Mouse (Mus musculus): ENCODE results near the gene Sdccag8. TPM values are rescaled to one million over a fixed set of nuclear protein-coding genes. Genes with fewer than 3 reads are reported as not detected.

The Sdccag8 gene
- polyA plus RNA-seq, 1 experiment from 2014 or later, result 19.2 TPM

DNA sequence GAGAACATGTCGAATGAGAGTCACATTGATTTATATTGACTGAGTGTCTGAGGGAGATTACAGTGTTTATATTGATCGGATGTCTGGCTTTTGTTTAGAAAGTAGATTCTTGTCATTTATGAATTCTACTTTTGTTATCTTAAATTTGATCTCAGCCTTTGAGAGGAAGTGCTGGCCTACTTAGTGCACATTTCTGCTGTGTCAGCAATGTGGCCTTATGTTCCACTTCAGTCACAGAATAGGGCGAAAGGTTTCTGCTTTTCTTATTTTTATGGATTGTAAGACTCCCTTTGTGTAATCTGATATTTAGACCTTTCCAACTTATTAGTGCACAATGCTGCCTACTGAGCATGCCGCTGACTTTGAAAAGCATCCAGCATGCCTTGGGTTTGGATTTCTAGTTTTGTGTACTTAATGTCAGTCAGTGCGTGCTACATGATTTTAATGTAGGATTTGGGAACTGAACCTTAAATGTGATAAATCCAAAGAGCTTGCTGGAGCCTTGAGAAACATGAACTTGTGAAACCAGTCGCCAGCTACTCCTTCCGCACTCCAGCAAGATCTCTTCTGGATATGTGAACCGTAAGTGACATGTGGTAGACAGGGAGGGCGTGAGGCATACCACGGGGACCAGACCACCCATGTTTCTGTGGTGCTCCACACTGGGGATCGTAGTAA is 34.3 kb downstream of the Sdccag8 start:
- DNase-seq (ENCODE audit: low spot score) (no peak), ATAC-seq (ENCODE audit: insufficient read depth, low FRiP score, low TSS enrichment) (no peak)
- H3K4me1 ChIP-seq (ENCODE audit: control insufficient read depth, insufficient read depth, low read length), result no peaks in the 10 kb centered on the region
- no peak overlapping the region for H3K9ac ChIP-seq (ENCODE audit: low read length)
- H3K4me2 ChIP-seq (ENCODE audit: low read depth), result no peak overlapping the region
- H3K9me3 ChIP-seq (ENCODE audit: control insufficient read depth, low read length), result no peaks in the 10 kb centered on the region
- WGBS, result 79% methylated on average over 11 of the region's 11 CpGs
- H3K36me3 ChIP-seq (ENCODE audit: control insufficient read depth, insufficient read depth, low read length), result no peaks in the 10 kb centered on the region
- H3K4me3 ChIP-seq (ENCODE audit: low read depth, low read length), result no peak overlapping the region
- no peaks in the 10 kb centered on the region for H3K27me3 ChIP-seq (ENCODE audit: control insufficient read depth, insufficient read depth, low read length)
- no peak overlapping the region for H3K27ac ChIP-seq (ENCODE audit: low read depth, low read length)

- ATAC-seq (ENCODE audit: insufficient read depth, low FRiP score, low TSS enrichment), result no peak
- H3K9ac ChIP-seq (ENCODE audit: low read length), result no peak overlapping the region
- 90% methylated on average over 2 of the region's 2 CpGs for WGBS
These were observed 34.9 kb downstream of the Sdccag8 start for GRCm38 (mm10) chr1:176849377-176849776.

DNA sequence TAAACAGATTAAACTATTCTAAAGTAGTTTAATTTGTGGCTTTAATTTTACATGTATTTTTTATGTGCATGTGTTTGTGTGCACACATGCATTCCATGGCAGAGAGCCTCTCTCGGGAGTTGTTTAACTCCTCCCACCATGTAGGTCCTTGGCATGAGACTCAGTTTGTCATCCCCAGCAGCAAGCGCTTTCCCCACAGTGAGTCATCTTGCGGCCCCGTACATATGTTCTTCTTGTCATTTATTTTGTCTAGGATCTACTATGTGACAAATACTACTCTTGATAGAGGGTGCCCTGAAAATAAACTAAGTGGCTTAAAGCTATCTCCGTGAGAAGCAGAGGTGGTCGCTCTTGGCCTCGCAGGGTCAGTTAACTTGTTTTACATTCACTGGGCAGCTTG is 36.9 kb downstream of the Sdccag8 start:
- no peak overlapping the region for H3K27ac ChIP-seq (ENCODE audit: low read depth, low read length)
- DNase-seq (ENCODE audit: low spot score) (no peak), ATAC-seq (ENCODE audit: insufficient read depth, low FRiP score, low TSS enrichment) (no peak)
- WGBS, result 95% methylated on average over 7 of the region's 7 CpGs
- no peaks in the 10 kb centered on the region for H3K27me3 ChIP-seq (ENCODE audit: control insufficient read depth, insufficient read depth, low read length)
- no peaks in the 10 kb centered on the region for H3K4me1 ChIP-seq (ENCODE audit: control insufficient read depth, insufficient read depth, low read length)
- no peak overlapping the region for H3K4me2 ChIP-seq (ENCODE audit: low read depth)
- no peak overlapping the region for H3K9ac ChIP-seq (ENCODE audit: low read length)
- no peaks in the 10 kb centered on the region for H3K36me3 ChIP-seq (ENCODE audit: control insufficient read depth, insufficient read depth, low read length)
- H3K4me3 ChIP-seq (ENCODE audit: low read depth, low read length), result no peak overlapping the region
- no peaks in the 10 kb centered on the region for H3K9me3 ChIP-seq (ENCODE audit: control insufficient read depth, low read length)

More at GRCm38 (mm10) chr1:176849377-176849776, 34.9 kb downstream of the Sdccag8 start:
- H3K4me3 ChIP-seq (ENCODE audit: low read depth, low read length), result no peak overlapping the region
- H3K4me2 ChIP-seq (ENCODE audit: low read depth), result no peak overlapping the region
- no peaks in the 10 kb centered on the region for H3K9me3 ChIP-seq (ENCODE audit: control insufficient read depth, low read length)
- H3K27ac ChIP-seq (ENCODE audit: low read depth, low read length), result no peak overlapping the region
- no peaks in the 10 kb centered on the region for H3K36me3 ChIP-seq (ENCODE audit: control insufficient read depth, insufficient read depth, low read length)
- no peak for DNase-seq (ENCODE audit: low spot score)
- no peaks in the 10 kb centered on the region for H3K4me1 ChIP-seq (ENCODE audit: control insufficient read depth, insufficient read depth, low read length)
- no peaks in the 10 kb centered on the region for H3K27me3 ChIP-seq (ENCODE audit: control insufficient read depth, insufficient read depth, low read length)

- 93% methylated on average over 9 of the region's 9 CpGs for WGBS
- ATAC-seq (ENCODE audit: insufficient read depth, low FRiP score, low TSS enrichment), result no peak
- no peak overlapping the region for H3K9ac ChIP-seq (ENCODE audit: low read length)
- H3K4me2 ChIP-seq (ENCODE audit: low read depth), result no peak overlapping the region
- H3K27me3 ChIP-seq (ENCODE audit: control insufficient read depth, insufficient read depth, low read length), result no peaks in the 10 kb centered on the region
- no peaks in the 10 kb centered on the region for H3K9me3 ChIP-seq (ENCODE audit: control insufficient read depth, low read length)
- no peaks in the 10 kb centered on the region for H3K4me1 ChIP-seq (ENCODE audit: control insufficient read depth, insufficient read depth, low read length)
- H3K27ac ChIP-seq (ENCODE audit: low read depth, low read length), result no peak overlapping the region
- H3K36me3 ChIP-seq (ENCODE audit: control insufficient read depth, insufficient read depth, low read length), result no peaks in the 10 kb centered on the region
- DNase-seq (ENCODE audit: low spot score), result no peak
- no peak overlapping the region for H3K4me3 ChIP-seq (ENCODE audit: low read depth, low read length)
These were observed 38.5 kb downstream of the Sdccag8 start for GRCm38 (mm10) chr1:176852813-176853590.

DNA sequence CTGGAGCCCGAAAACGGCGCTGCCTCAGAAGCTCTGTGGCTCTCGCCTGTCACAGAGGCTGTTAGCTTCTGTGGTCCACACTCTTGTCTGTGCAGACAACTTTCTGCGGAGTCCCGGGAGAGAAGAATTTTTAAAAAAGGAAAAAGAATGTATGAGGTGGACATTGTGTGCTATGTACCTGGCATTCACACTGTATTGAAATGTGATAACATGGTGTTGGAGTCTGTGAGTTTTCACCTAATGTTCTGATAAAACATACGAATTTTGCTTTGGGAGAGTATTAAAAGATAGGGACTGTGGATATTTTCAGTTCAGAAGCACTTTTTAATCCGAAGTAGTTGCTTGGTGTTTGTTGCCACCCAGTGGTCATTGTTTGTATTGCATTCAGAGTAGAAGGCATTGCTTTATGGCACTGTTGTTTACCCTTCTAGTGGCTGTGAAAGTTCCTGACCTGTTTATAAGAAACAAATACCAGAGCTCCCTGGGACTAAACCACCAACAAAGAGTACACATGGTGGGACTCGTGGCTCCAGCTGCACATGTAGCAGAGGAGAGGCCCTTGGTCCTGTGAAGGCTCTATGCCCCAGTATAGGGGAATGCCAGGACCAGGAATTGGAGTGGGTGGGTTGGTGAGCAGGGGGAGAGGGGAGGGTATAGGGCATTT is 47.7 kb downstream of the Sdccag8 start:
- ATAC-seq (ENCODE audit: insufficient read depth, low FRiP score, low TSS enrichment) (no peak), DNase-seq (ENCODE audit: low spot score) (peak; percentile 40)
- Histone ChIP-seq H3K36me3 (ENCODE audit: control insufficient read depth, insufficient read depth, low read length) (no peaks in the 10 kb centered on the region), H3K9me3 (ENCODE audit: control insufficient read depth, low read length) (no peaks in the 10 kb centered on the region), H3K27ac (ENCODE audit: low read depth, low read length) (no peak overlapping the region), H3K4me2 (ENCODE audit: low read depth) (no peak overlapping the region), H3K4me1 (ENCODE audit: control insufficient read depth, insufficient read depth, low read length) (no peaks in the 10 kb centered on the region), H3K27me3 (ENCODE audit: control insufficient read depth, insufficient read depth, low read length) (no peaks in the 10 kb centered on the region), H3K4me3 (ENCODE audit: low read depth, low read length) (no peak overlapping the region), H3K9ac (ENCODE audit: low read length) (no peak overlapping the region)
- 61% methylated on average over 9 of the region's 9 CpGs for WGBS

DNA sequence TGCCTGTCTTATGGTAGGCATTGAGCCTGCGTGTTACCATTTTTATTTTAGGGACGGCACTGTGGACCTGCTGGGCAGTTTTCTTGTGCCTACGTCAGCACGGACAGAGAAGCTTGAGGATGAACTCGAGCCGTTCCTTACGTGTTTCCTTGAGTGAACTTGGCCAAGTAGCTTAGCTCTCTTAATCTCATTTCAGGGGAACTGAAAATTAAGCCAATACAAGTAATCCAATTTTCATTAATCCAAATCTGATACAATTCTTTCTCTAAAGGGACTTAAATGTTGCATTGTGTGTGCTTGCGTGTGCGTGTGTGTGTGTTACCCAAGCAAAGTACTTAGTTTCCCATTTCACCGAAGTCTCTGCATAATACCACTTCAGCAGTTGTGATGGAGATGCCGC is 56.0 kb downstream of the Sdccag8 start:
- no peak overlapping the region for H3K4me3 ChIP-seq (ENCODE audit: low read depth, low read length)
- 93% methylated on average over 11 of the region's 11 CpGs for WGBS
- no peak overlapping the region for H3K27ac ChIP-seq (ENCODE audit: low read depth, low read length)

DNA sequence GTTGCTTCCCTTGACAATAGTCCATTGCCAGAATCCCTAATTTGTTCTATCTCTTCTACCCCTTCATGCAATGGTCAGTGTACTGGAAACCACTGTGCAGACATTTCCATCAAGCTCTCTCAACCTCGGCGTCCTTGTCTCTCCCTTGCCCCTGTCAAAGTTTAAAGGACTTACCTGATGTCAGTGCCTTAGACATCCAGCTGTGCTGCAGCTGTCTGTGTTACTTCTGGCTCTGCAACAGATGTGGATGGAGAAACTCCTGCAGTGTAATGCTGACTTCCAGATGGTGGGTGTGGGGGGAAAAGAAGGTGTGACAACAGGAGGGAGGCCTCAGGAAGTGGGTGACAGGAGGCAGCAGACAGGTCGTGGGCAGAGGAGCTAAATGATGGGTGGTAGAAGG is 57.5 kb downstream of the Sdccag8 start:
- no peaks in the 10 kb centered on the region for H3K4me1 ChIP-seq (ENCODE audit: control insufficient read depth, insufficient read depth, low read length)
- no peaks in the 10 kb centered on the region for H3K36me3 ChIP-seq (ENCODE audit: control insufficient read depth, insufficient read depth, low read length)
- no peak overlapping the region for H3K4me3 ChIP-seq (ENCODE audit: low read depth, low read length)
- no peak overlapping the region for H3K27ac ChIP-seq (ENCODE audit: low read depth, low read length)
- DNase-seq (ENCODE audit: low spot score) (no peak), ATAC-seq (ENCODE audit: insufficient read depth, low FRiP score, low TSS enrichment) (no peak)
- no peak overlapping the region for H3K9ac ChIP-seq (ENCODE audit: low read length)
- no peaks in the 10 kb centered on the region for H3K9me3 ChIP-seq (ENCODE audit: control insufficient read depth, low read length)
- H3K4me2 ChIP-seq (ENCODE audit: low read depth), result no peak overlapping the region
- no peaks in the 10 kb centered on the region for H3K27me3 ChIP-seq (ENCODE audit: control insufficient read depth, insufficient read depth, low read length)
- 49% methylated on average over 3 of the region's 3 CpGs for WGBS

More for the DNA sequence above, 56.0 kb downstream of the Sdccag8 start:
- no peaks in the 10 kb centered on the region for H3K36me3 ChIP-seq (ENCODE audit: control insufficient read depth, insufficient read depth, low read length)
- ATAC-seq (ENCODE audit: insufficient read depth, low FRiP score, low TSS enrichment), result no peak
- H3K9me3 ChIP-seq (ENCODE audit: control insufficient read depth, low read length), result no peaks in the 10 kb centered on the region
- H3K9ac ChIP-seq (ENCODE audit: low read length), result no peak overlapping the region
- H3K4me1 ChIP-seq (ENCODE audit: control insufficient read depth, insufficient read depth, low read length), result no peaks in the 10 kb centered on the region
- H3K4me2 ChIP-seq (ENCODE audit: low read depth), result no peak overlapping the region
- no peaks in the 10 kb centered on the region for H3K27me3 ChIP-seq (ENCODE audit: control insufficient read depth, insufficient read depth, low read length)
- no peak for DNase-seq (ENCODE audit: low spot score)

GRCm38 (mm10) chr1:176873463-176873862 is 59.0 kb downstream of the Sdccag8 start:
- WGBS, result 90% methylated on average over 9 of the region's 9 CpGs
- H3K9ac ChIP-seq (ENCODE audit: low read length), result no peak overlapping the region
- DNase-seq (ENCODE audit: low spot score) (no peak), ATAC-seq (ENCODE audit: insufficient read depth, low FRiP score, low TSS enrichment) (no peak)
- H3K27me3 ChIP-seq (ENCODE audit: control insufficient read depth, insufficient read depth, low read length), result no peaks in the 10 kb centered on the region
- no peaks in the 10 kb centered on the region for H3K36me3 ChIP-seq (ENCODE audit: control insufficient read depth, insufficient read depth, low read length)
- no peaks in the 10 kb centered on the region for H3K9me3 ChIP-seq (ENCODE audit: control insufficient read depth, low read length)
- H3K27ac ChIP-seq (ENCODE audit: low read depth, low read length), result no peak overlapping the region
- H3K4me2 ChIP-seq (ENCODE audit: low read depth), result no peak overlapping the region
- no peak overlapping the region for H3K4me3 ChIP-seq (ENCODE audit: low read depth, low read length)
- no peaks in the 10 kb centered on the region for H3K4me1 ChIP-seq (ENCODE audit: control insufficient read depth, insufficient read depth, low read length)

Measured in neural tube, embryonic 11.5 days (tissue).